Mouse (Mus musculus): ENCODE data around the gene Sufu. TPM values are rescaled to one million over a fixed set of nuclear protein-coding genes. Genes with fewer than 3 reads are reported as not detected.

The Sufu gene
- polyA plus RNA-seq, 2 experiments, result 30.6 to 35.5 TPM

GRCm38 (mm10) chr19:46477432-46477845, 80.7 kb downstream of the Sufu start:
- TF ChIP-seq POLR2A (IDR thresholded peaks at IDR 0.05; ENCODE audit: borderline replicate concordance, extremely low read depth, insufficient read depth, insufficient read length), result no peak
- H3K4me2 ChIP-seq (replicated peaks; ENCODE audit: low read depth, low read length, severe bottlenecking), result no peak overlapping the region
- DNase-seq (ENCODE audit: low spot score) (no peak), ATAC-seq (ENCODE audit: low FRiP score, low read depth) (no peak)
- no peaks in the 10 kb centered on the region for H3K27me3 ChIP-seq (ENCODE audit: control insufficient read depth, insufficient read depth, low read length)
- no peak overlapping the region for H3K4me3 ChIP-seq (replicated peaks; ENCODE audit: low read length)
- no peak overlapping the region for H3K9ac ChIP-seq (ENCODE audit: low read depth, low read length, severe bottlenecking)
- peaks cover 16% of the 10 kb centered on the region for H3K4me1 ChIP-seq (ENCODE audit: control insufficient read depth, insufficient read depth, low read length)
- H3K36me3 ChIP-seq (ENCODE audit: control insufficient read depth, insufficient read depth, low read length), result peaks cover 53% of the 10 kb centered on the region
- WGBS, result 39% methylated on average over 10 of the region's 10 CpGs
- H3K9me3 ChIP-seq (ENCODE audit: control insufficient read depth, low read length), result no peaks in the 10 kb centered on the region
- H3K27ac ChIP-seq (replicated peaks; ENCODE audit: low read depth, low read length), result no peak overlapping the region

- H3K4me2 ChIP-seq (replicated peaks; ENCODE audit: low read depth, low read length, severe bottlenecking), result no peak overlapping the region
- 82% methylated on average over 4 of the region's 4 CpGs for whole genome bisulfite sequencing
- H3K4me3 ChIP-seq (replicated peaks; ENCODE audit: low read length), result no peak overlapping the region
- peaks cover 16% of the 10 kb centered on the region for H3K4me1 ChIP-seq (ENCODE audit: control insufficient read depth, insufficient read depth, low read length)
- H3K9me3 ChIP-seq (ENCODE audit: control insufficient read depth, low read length), result no peaks in the 10 kb centered on the region
- ATAC-seq (ENCODE audit: low FRiP score, low read depth) (no peak), DNase-seq (ENCODE audit: low spot score) (no peak)
- no peak for TF ChIP-seq POLR2A (IDR thresholded peaks at IDR 0.05; ENCODE audit: borderline replicate concordance, extremely low read depth, insufficient read depth, insufficient read length)
- no peak overlapping the region for H3K27ac ChIP-seq (replicated peaks; ENCODE audit: low read depth, low read length)
- H3K36me3 ChIP-seq (ENCODE audit: control insufficient read depth, insufficient read depth, low read length), result peaks cover 52% of the 10 kb centered on the region
- H3K27me3 ChIP-seq (ENCODE audit: control insufficient read depth, insufficient read depth, low read length), result no peaks in the 10 kb centered on the region
- no peak overlapping the region for H3K9ac ChIP-seq (ENCODE audit: low read depth, low read length, severe bottlenecking)
Observed at GRCm38 (mm10) chr19:46478242-46478641, 81.5 kb downstream of the Sufu start.

- Histone ChIP-seq H3K9ac (ENCODE audit: low read depth, low read length, severe bottlenecking) (no peak overlapping the region), H3K4me1 (ENCODE audit: control insufficient read depth, insufficient read depth, low read length) (peaks cover 16% of the 10 kb centered on the region), H3K4me2 (replicated peaks; ENCODE audit: low read depth, low read length, severe bottlenecking) (no peak overlapping the region), H3K36me3 (ENCODE audit: control insufficient read depth, insufficient read depth, low read length) (peaks cover 50% of the 10 kb centered on the region), H3K27ac (replicated peaks; ENCODE audit: low read depth, low read length) (no peak overlapping the region), H3K4me3 (replicated peaks; ENCODE audit: low read length) (no peak overlapping the region), H3K9me3 (ENCODE audit: control insufficient read depth, low read length) (no peaks in the 10 kb centered on the region), H3K27me3 (ENCODE audit: control insufficient read depth, insufficient read depth, low read length) (no peaks in the 10 kb centered on the region)
- no peak for TF ChIP-seq POLR2A (IDR thresholded peaks at IDR 0.05; ENCODE audit: borderline replicate concordance, extremely low read depth, insufficient read depth, insufficient read length)
- no peak for DNase-seq (ENCODE audit: low spot score)
- WGBS, result 63% methylated on average over 5 of the region's 5 CpGs
- ATAC-seq (ENCODE audit: low FRiP score, low read depth), result no peak
Observed at GRCm38 (mm10) chr19:46478826-46479225, 82.1 kb downstream of the Sufu start.

DNA sequence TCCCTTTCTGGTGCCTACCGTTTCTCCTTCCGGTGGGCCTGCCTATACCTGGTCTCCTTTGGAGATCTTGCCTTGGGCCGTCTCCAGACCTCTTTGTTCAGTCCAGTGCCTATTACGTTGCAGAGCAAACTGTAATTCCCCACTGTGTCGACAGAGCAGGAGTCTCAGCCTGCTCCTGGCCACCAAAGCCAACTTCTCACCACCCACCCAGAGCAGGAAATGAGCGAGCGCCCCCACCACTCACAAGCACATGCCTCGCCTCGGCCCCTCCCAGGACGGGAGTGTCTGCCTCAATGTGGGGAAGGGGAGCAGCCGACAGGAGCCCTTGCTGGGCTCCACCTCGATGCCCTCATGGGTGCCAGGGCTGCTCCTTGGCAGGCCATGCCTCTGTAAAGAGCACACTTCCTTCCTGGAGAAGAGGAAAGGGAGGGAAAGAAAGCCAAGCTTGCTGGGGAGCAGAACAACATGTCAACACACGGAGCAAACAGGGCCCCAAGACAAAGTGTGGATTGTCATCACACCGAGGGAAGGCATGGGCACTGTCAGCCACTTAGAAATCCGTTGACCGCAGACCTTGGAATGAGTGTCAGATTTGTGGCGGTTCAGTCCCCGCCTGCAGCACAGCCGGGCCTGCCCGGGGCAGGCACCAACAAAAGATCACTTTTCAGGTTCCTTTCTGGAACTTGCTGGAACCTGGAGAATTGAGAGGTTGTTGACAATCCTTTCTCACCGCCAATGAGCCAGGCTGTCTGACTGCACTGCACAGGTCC, 82.8 kb downstream of the Sufu start:
- Histone ChIP-seq H3K4me1 (ENCODE audit: control insufficient read depth, insufficient read depth, low read length) (peaks cover 18% of the 10 kb centered on the region), H3K9me3 (ENCODE audit: control insufficient read depth, low read length) (no peaks in the 10 kb centered on the region), H3K4me2 (replicated peaks; ENCODE audit: low read depth, low read length, severe bottlenecking) (no peak overlapping the region), H3K9ac (ENCODE audit: low read depth, low read length, severe bottlenecking) (no peak overlapping the region), H3K27ac (replicated peaks; ENCODE audit: low read depth, low read length) (no peak overlapping the region), H3K27me3 (ENCODE audit: control insufficient read depth, insufficient read depth, low read length) (no peaks in the 10 kb centered on the region), H3K4me3 (replicated peaks; ENCODE audit: low read length) (no peak overlapping the region), H3K36me3 (ENCODE audit: control insufficient read depth, insufficient read depth, low read length) (peaks cover 48% of the 10 kb centered on the region)
- no peak for ATAC-seq (ENCODE audit: low FRiP score, low read depth)
- TF ChIP-seq POLR2A (IDR thresholded peaks at IDR 0.05; ENCODE audit: borderline replicate concordance, extremely low read depth, insufficient read depth, insufficient read length), result no peak
- 61% methylated on average over 21 of the region's 21 CpGs for WGBS
- no peak for DNase-seq (ENCODE audit: low spot score)

DNA sequence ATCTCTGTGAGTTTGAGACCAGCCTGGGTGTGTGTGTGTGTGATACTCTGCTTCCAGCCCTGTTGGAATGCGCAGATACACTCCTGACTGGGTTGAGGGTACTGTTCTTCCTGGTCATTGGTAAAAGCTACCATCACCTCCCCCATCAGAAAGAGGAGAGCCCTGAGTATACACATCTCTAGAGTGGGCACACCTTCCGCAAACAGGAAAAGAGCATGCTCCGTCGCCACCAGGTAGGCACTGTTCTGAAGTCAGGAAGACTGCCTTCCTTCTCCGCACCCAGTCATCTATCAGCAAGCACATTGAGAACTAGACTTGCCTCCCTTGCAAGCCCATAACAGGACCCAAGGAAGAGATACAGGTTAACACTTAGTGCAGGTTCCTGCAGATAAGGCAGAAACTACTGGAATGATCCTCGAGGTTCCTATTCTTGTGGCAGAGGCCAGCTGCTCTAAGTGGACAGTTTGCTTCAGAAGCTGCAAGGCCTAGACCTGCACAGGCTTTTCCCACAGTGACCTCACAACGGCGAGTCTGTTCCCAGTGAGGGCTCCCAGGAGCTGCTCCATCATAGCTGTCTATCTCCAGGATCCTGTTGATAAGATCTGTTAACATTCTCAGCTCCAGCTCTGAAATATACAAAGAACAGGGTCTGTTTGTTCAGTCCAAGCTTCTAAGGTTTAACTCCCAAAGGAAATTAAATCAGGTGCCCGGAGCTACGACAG, 84.1 kb downstream of the Sufu start:
- Histone ChIP-seq H3K4me1 (ENCODE audit: control insufficient read depth, insufficient read depth, low read length) (peaks cover 18% of the 10 kb centered on the region), H3K9ac (ENCODE audit: low read depth, low read length, severe bottlenecking) (no peak overlapping the region), H3K27ac (replicated peaks; ENCODE audit: low read depth, low read length) (no peak overlapping the region)

More for the DNA sequence above, 84.1 kb downstream of the Sufu start:
- Histone ChIP-seq H3K4me3 (replicated peaks; ENCODE audit: low read length) (no peak overlapping the region), H3K9me3 (ENCODE audit: control insufficient read depth, low read length) (no peaks in the 10 kb centered on the region), H3K4me2 (replicated peaks; ENCODE audit: low read depth, low read length, severe bottlenecking) (no peak overlapping the region), H3K27me3 (ENCODE audit: control insufficient read depth, insufficient read depth, low read length) (no peaks in the 10 kb centered on the region), H3K36me3 (ENCODE audit: control insufficient read depth, insufficient read depth, low read length) (peaks cover 46% of the 10 kb centered on the region)
- TF ChIP-seq POLR2A (IDR thresholded peaks at IDR 0.05; ENCODE audit: borderline replicate concordance, extremely low read depth, insufficient read depth, insufficient read length), result no peak
- ATAC-seq (ENCODE audit: low FRiP score, low read depth) (no peak), DNase-seq (ENCODE audit: low spot score) (no peak)
- 72% methylated on average over 10 of the region's 10 CpGs for WGBS
